Mouse (Mus musculus) spleen, adult 2 months (tissue): ENCODE data around the gene Rtn4r. TPM values are rescaled to one million over a fixed set of nuclear protein-coding genes. Genes with fewer than 3 reads are reported as not detected.
"Not testable (repeated sequence)": the region's sequence is repeated elsewhere in the genome, so short reads cannot be mapped to it uniquely, and the experiment has no call there.

Experiments
- DNase-seq, 2 experiments: peaks; one replicate each; pipeline versions ENCODE4 v3.0.0 to v3.0.0-alpha.2; 2012 to 2021; ENCODE audit warnings: low spot score in 2 of 2, low read depth in 1 of 2
- H3K27ac ChIP-seq: fragments of 200-500 bp; 2 replicates; pipeline ENCODE4 v1.5.1; 2012; ENCODE audit warnings: low read length, inconsistent platforms; ENCODE audit not compliant: insufficient read depth
- H3K27me3 ChIP-seq: fragments of 200-500 bp; 2 replicates; pipeline ENCODE4 v1.6.1; 2012; ENCODE audit warnings: mild to moderate bottlenecking, moderate library complexity, low read length, inconsistent platforms; ENCODE audit not compliant: control insufficient read depth, insufficient read depth
- H3K36me3 ChIP-seq: fragments of 200-500 bp; 2 replicates; pipeline ENCODE4 v1.6.1; 2012; ENCODE audit warnings: mild to moderate bottlenecking, low read length, inconsistent platforms; ENCODE audit not compliant: control insufficient read depth, insufficient read depth
- H3K4me1 ChIP-seq: fragments of 200-500 bp; 2 replicates; pipeline ENCODE4 v1.6.1; 2011; ENCODE audit warnings: inconsistent platforms; ENCODE audit not compliant: control insufficient read depth, insufficient read depth, insufficient read length
- H3K4me3 ChIP-seq: fragments of 200-500 bp; 2 replicates; pipeline ENCODE4 v1.5.1; 2011; ENCODE audit warnings: mild to moderate bottlenecking, inconsistent platforms; ENCODE audit not compliant: insufficient read depth, insufficient read length; ENCODE audit errors: extremely low read depth
- CTCF ChIP-seq: fragments of 200-500 bp; IDR thresholded peaks from 2 replicates; pipeline ENCODE4 v1.5.1; 2011; ENCODE audit warnings: mild to moderate bottlenecking, inconsistent platforms; ENCODE audit not compliant: insufficient read depth, insufficient read length, insufficient replicate concordance; ENCODE audit errors: extremely low read depth
- POLR2A ChIP-seq: fragments of 200-500 bp; IDR thresholded peaks from 2 replicates; pipeline ENCODE4 v1.6.1; 2011; ENCODE audit warnings: low read depth, low read length, inconsistent platforms
- WGBS: fragments of 180-500 bp; shearing (Covaris S2); methylation state at CpG from one replicate; pipeline ENCODE4 v1.1.7; 2018; 5-methylcytosine and 5-hydroxymethylcytosine counted together
- polyA plus RNA-seq: library from polyadenylated mRNA; depleted of rRNA; stranded (reverse); fragments of >200 nt; gene quantifications from 2 replicates; pipeline ENCODE4 v1.2.3, GENCODE M21; 2012

Rtn4r gene
- polyA plus RNA-seq, 1 experiment, result 10.2 TPM

DNA sequence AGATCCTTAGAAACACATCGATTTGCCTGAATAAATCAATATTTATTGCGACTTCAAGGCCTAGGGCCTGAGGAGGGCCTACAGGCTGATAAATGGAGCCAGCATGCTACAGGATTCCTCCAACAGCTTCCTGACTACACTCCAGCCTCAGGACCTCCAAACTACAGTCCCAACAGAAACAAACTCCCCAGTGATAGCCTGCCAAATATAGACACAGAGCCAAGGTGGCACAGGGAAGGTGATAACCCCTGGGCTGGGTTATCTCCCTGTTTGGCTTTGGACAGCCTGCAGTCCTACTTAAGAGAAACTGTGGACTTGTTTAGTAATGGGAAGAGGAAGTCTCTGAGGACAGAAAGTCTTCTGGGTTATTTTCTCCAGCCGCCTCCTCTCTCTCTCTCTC lies 59.8 kb downstream of the Rtn4r start:
- Histone ChIP-seq H3K27me3 (no peaks in the 10 kb centered on the region), H3K27ac (no peak overlapping the region), H3K4me3 (no peak overlapping the region), H3K36me3 (no peaks in the 10 kb centered on the region), H3K4me1 (no peaks in the 10 kb centered on the region)
- TF ChIP-seq POLR2A, result no peak
- TF ChIP-seq CTCF, result no peak
- 88% methylated on average over 3 of the region's 3 CpGs for WGBS
- no peak for DNase-seq

DNA sequence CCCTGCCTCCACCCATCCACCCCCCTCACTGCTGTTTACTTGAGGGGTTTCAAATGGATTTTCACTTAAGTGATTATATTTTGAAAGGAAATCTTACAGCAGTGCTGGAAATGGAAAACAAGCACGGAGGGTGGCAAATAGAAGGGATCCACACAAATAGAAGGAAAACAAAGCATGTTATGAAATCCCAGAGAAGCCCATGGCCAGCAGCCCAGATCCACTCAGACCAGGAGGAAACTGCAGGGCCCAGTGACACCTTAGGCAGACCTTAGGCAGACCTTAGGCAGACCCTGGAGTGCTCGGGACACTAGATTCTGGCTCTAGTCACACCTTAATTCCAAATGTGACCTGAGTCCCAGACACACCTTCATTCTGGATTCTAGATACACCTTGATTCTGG lies 63.6 kb downstream of the Rtn4r start:
- H3K27ac ChIP-seq, result no peak overlapping the region
- DNase-seq, result no peak
- H3K4me1 ChIP-seq, result no peaks in the 10 kb centered on the region
- H3K4me3 ChIP-seq, result no peak overlapping the region
- no peaks in the 10 kb centered on the region for H3K27me3 ChIP-seq
- no peaks in the 10 kb centered on the region for H3K36me3 ChIP-seq
- no peak for TF ChIP-seq CTCF
- TF ChIP-seq POLR2A, result no peak
- 85% methylated on average over 2 of the region's 2 CpGs for WGBS

- 74% methylated on average over 15 of the region's 15 CpGs for WGBS
- Histone ChIP-seq H3K27ac (no peak overlapping the region), H3K27me3 (no peaks in the 10 kb centered on the region)
Measured at GRCm38 (mm10) chr16:18194208-18194985, 67.0 kb downstream of the Rtn4r start.

GRCm38 (mm10) chr16:18195068-18195467 lies 67.6 kb downstream of the Rtn4r start:
- Histone ChIP-seq H3K4me1 (no peaks in the 10 kb centered on the region), H3K27ac (no peak overlapping the region), H3K36me3 (no peaks in the 10 kb centered on the region), H3K4me3 (no peak overlapping the region), H3K27me3 (no peaks in the 10 kb centered on the region)
- DNase-seq, result no peak
- TF ChIP-seq POLR2A, result no peak
- TF ChIP-seq CTCF, result no peak
- 21% methylated on average over 5 of the region's 5 CpGs for whole genome bisulfite sequencing

More at GRCm38 (mm10) chr16:18194208-18194985, 67.0 kb downstream of the Rtn4r start:
- DNase-seq, result no peak
- TF ChIP-seq POLR2A (no peak), CTCF (no peak)
- no peak overlapping the region for H3K4me3 ChIP-seq
- no peaks in the 10 kb centered on the region for H3K36me3 ChIP-seq
- H3K4me1 ChIP-seq, result no peaks in the 10 kb centered on the region

- H3K27me3 ChIP-seq, DNase-seq, H3K36me3 ChIP-seq, H3K27ac ChIP-seq, H3K4me3 ChIP-seq, H3K4me1 ChIP-seq: not testable (repeated sequence)
- 55% methylated on average over 3 of the region's 3 CpGs for WGBS
Measured at GRCm38 (mm10) chr16:18195561-18195960, 68.1 kb downstream of the Rtn4r start.

- no peaks in the 10 kb centered on the region for H3K36me3 ChIP-seq
- WGBS, result 92% methylated on average over 6 of the region's 6 CpGs
- no peaks in the 10 kb centered on the region for H3K27me3 ChIP-seq
- no peak overlapping the region for H3K4me3 ChIP-seq
- TF ChIP-seq CTCF, result no peak
- TF ChIP-seq POLR2A, result no peak
- no peak overlapping the region for H3K27ac ChIP-seq
- no peaks in the 10 kb centered on the region for H3K4me1 ChIP-seq
- no peak for DNase-seq
Measured at GRCm38 (mm10) chr16:18197881-18198280, 70.4 kb downstream of the Rtn4r start.

GRCm38 (mm10) chr16:18198365-18199098 lies 71.1 kb downstream of the Rtn4r start:
- H3K4me3 ChIP-seq, result no peak overlapping the region
- DNase-seq, result no peak
- WGBS, result 92% methylated on average over 10 of the region's 10 CpGs
- H3K27ac ChIP-seq, result no peak overlapping the region
- no peaks in the 10 kb centered on the region for H3K27me3 ChIP-seq
- H3K4me1 ChIP-seq, result no peaks in the 10 kb centered on the region
- H3K36me3 ChIP-seq, result no peaks in the 10 kb centered on the region
- TF ChIP-seq CTCF (no peak), POLR2A (no peak)
